Mouse (Mus musculus): ENCODE results near the gene Arhgap32.

DNA sequence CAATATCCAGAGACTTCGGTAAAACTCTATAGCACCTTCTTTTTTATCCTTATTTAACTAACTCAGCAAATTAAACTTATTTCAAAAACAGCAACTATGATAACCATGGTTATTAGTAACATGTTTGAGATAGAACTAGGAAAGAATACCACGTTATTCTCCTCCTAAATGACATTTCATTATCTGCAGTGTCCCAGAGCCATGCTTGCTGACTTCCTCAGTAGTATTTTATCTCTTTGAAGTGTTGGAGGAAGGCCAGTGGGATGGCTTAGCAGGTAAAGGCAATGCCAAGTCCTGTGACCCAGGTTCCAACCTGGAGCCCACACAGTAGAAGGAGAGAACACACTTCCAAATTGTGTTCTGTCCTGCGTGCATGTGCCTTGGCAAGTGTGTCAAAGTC, 129.3 kb downstream of the Arhgap32 start:
- TF ChIP-seq CTCF (conservative IDR thresholded peaks at IDR 0.05 in 1 of 2, IDR thresholded peaks at IDR 0.05 in 1 of 2; ENCODE audit: low read depth in 2 of 2, low read length in 2 of 2) (no peak), ETS1 (conservative IDR thresholded peaks at IDR 0.05; ENCODE audit: low read depth, low read length) (no peak), RCOR1 (conservative IDR thresholded peaks at IDR 0.05; ENCODE audit: low read depth, low read length) (no peak), BHLHE40 (IDR thresholded peaks at IDR 0.05; ENCODE audit: low read depth, low read length) (no peak), MXI1 (IDR thresholded peaks at IDR 0.05; ENCODE audit: low read depth, low read length) (no peak), HCFC1 (IDR thresholded peaks at IDR 0.05; ENCODE audit: low read depth, low read length) (no peak), EP300 (IDR thresholded peaks at IDR 0.05; ENCODE audit: low read length) (no peak), ZNF384 (IDR thresholded peaks at IDR 0.05; ENCODE audit: low read depth, low read length) (no peak)

Data from CH12.LX (cell line).